Mouse (Mus musculus) megakaryocyte, embryonic 14.5 days (primary cell): ENCODE results near the gene Tmem247.

ENCODE experiments used
- FLI1 ChIP-seq: IDR thresholded peaks from 2 replicates; pipeline ENCODE4 v1.6.1; 2012; ENCODE audit warnings: low read length, inconsistent platforms, mixed read lengths
- GATA1 ChIP-seq: IDR thresholded peaks from 3 replicates; pipeline ENCODE4 v1.6.1; 2012; ENCODE audit warnings: mixed read lengths, low read length, inconsistent platforms, borderline replicate concordance

- TF ChIP-seq GATA1: no peak
- TF ChIP-seq FLI1: no peak
These were observed 51.4 kb downstream of the Tmem247 start for GRCm38 (mm10) chr17:86968581-86968980.
